Mouse (Mus musculus) skeletal muscle tissue, adult 2 months (tissue): ENCODE measurements around the gene St8sia6.
"Not testable (repeated sequence)": the region's sequence is repeated elsewhere in the genome, so short reads cannot be mapped to it uniquely, and the experiment has no call there.

Experiments used
- DNase-seq: peaks from one replicate; pipeline ENCODE4 v3.0.0-alpha.2; 2012; ENCODE audit warnings: low read depth, low spot score

Gene St8sia6

GRCm38 (mm10) chr2:13793969-13794363 lies at the start of gene St8sia6:
Gene St8sia6, minus strand, starts transcription at chr2:13794064.
- no peak for DNase-seq

- no peak for DNase-seq
Measured at GRCm38 (mm10) chr2:13836310-13836709, 42.4 kb upstream of the St8sia6 start.

GRCm38 (mm10) chr2:13834989-13835388 lies 41.1 kb upstream of the St8sia6 start:
- no peak for DNase-seq

GRCm38 (mm10) chr2:13816645-13817044 lies 22.8 kb upstream of the St8sia6 start:
- no peak for DNase-seq

GRCm38 (mm10) chr2:13808593-13808992 lies 14.7 kb upstream of the St8sia6 start:
- DNase-seq, result no peak

- DNase-seq, result no peak
Measured at GRCm38 (mm10) chr2:13808008-13808407, 14.1 kb upstream of the St8sia6 start.

- no peak for DNase-seq
Measured at GRCm38 (mm10) chr2:13806120-13806519, 12.3 kb upstream of the St8sia6 start.

- DNase-seq, result no peak
Measured at GRCm38 (mm10) chr2:13800639-13801038, 6.8 kb upstream of the St8sia6 start.

GRCm38 (mm10) chr2:13794446-13794845 lies 582 bp upstream of the St8sia6 start:
- DNase-seq, result no peak

- DNase-seq, result no peak
Measured at GRCm38 (mm10) chr2:13793054-13793968, 553 bp downstream of the St8sia6 start.

- DNase-seq, result no peak
Measured at GRCm38 (mm10) chr2:13792256-13793005, 1.4 kb downstream of the St8sia6 start.

GRCm38 (mm10) chr2:13791598-13791997 lies 2.3 kb downstream of the St8sia6 start:
- DNase-seq, result no peak

GRCm38 (mm10) chr2:13789365-13789764 lies 4.5 kb downstream of the St8sia6 start:
- no peak for DNase-seq

GRCm38 (mm10) chr2:13786577-13787168 lies 7.2 kb downstream of the St8sia6 start:
- DNase-seq, result no peak

GRCm38 (mm10) chr2:13785992-13786391 lies 7.9 kb downstream of the St8sia6 start:
- DNase-seq, result not testable (repeated sequence)

GRCm38 (mm10) chr2:13785247-13785646 lies 8.6 kb downstream of the St8sia6 start:
- no peak for DNase-seq

- no peak for DNase-seq
Measured at GRCm38 (mm10) chr2:13784448-13784847, 9.4 kb downstream of the St8sia6 start.

GRCm38 (mm10) chr2:13777032-13777431 lies 16.8 kb downstream of the St8sia6 start:
- no peak for DNase-seq

- no peak for DNase-seq
Measured at GRCm38 (mm10) chr2:13776453-13776852, 17.4 kb downstream of the St8sia6 start.

- DNase-seq, result no peak
Measured at GRCm38 (mm10) chr2:13775056-13775455, 18.8 kb downstream of the St8sia6 start.

GRCm38 (mm10) chr2:13768524-13768923 lies 25.3 kb downstream of the St8sia6 start:
- no peak for DNase-seq
